Mouse (Mus musculus) liver, postnatal 0 days (tissue): ENCODE measurements around the gene Pex11a. TPM values are rescaled to one million over a fixed set of nuclear protein-coding genes. Genes with fewer than 3 reads are reported as not detected.

Experiments
- ATAC-seq: fragments of 200-750 bp; cut with Nextera tagmentation; 2 replicates; pipeline ENCODE4 v1.8.0; 2017; ENCODE audit warnings: mild to moderate bottlenecking, moderate library complexity
- DNase-seq: peaks from one replicate; pipeline ENCODE4 v3.0.0-alpha.2; 2016
- H3K27ac ChIP-seq: fragments of 300-500 bp; sonication (generic); 2 replicates; pipeline ENCODE4 v1.5.1; 2014; ENCODE audit warnings: antibody characterized with exemption, moderate library complexity, mild to moderate bottlenecking, low read depth
- H3K27me3 ChIP-seq: fragments of 300-500 bp; sonication (generic); 2 replicates; pipeline ENCODE4 v1.6.1; 2014; ENCODE audit warnings: low read length, control low read depth, mixed read lengths; ENCODE audit not compliant: insufficient read depth
- H3K36me3 ChIP-seq: fragments of 300-500 bp; sonication (generic); replicated peaks from 2 replicates; pipeline ENCODE4 v1.6.1; 2014; ENCODE audit warnings: mild to moderate bottlenecking, control low read depth, low read length, moderate library complexity, mixed read lengths; ENCODE audit not compliant: insufficient read depth
- H3K4me1 ChIP-seq: fragments of 300-500 bp; sonication (generic); 2 replicates; pipeline ENCODE4 v1.6.1; 2014; ENCODE audit warnings: antibody characterized with exemption, mild to moderate bottlenecking, control low read depth; ENCODE audit not compliant: insufficient read depth
- H3K4me2 ChIP-seq: fragments of 300-500 bp; sonication (generic); 2 replicates; pipeline ENCODE4 v1.6.1; 2014; ENCODE audit warnings: low read depth, mild to moderate bottlenecking, low read length, moderate library complexity, mixed read lengths
- H3K4me3 ChIP-seq: fragments of 300-500 bp; sonication (generic); 2 replicates; pipeline ENCODE4 v1.5.1; 2014; ENCODE audit warnings: low read depth, low read length
- H3K9ac ChIP-seq: fragments of 300-500 bp; sonication (generic); replicated peaks from 2 replicates; pipeline ENCODE4 v1.6.1; 2014; ENCODE audit warnings: mild to moderate bottlenecking, moderate library complexity
- H3K9me3 ChIP-seq: fragments of 300-500 bp; sonication (generic); 2 replicates; pipeline ENCODE4 v1.6.1; 2016; ENCODE audit warnings: mild to moderate bottlenecking, control low read depth, low read length, mixed read lengths
- CTCF ChIP-seq: sonication (generic); IDR thresholded peaks from 2 replicates; pipeline ENCODE4 v1.5.1; 2016; ENCODE audit warnings: antibody characterized with exemption, low read depth
- EP300 ChIP-seq: IDR thresholded peaks from 2 replicates; pipeline ENCODE4 v1.6.1; 2016; ENCODE audit warnings: antibody characterized with exemption, low read depth, mild to moderate bottlenecking
- WGBS: fragments of 180-500 bp; shearing (Covaris S2); extraction: QIAGEN DNeasy Blood & Tissue Kit; methylation state at CpG from one replicate; pipeline ENCODE4 v1.1.7; 2014; ENCODE audit not compliant: insufficient replicate concordance; 5-methylcytosine and 5-hydroxymethylcytosine counted together
- polyA plus RNA-seq: library from polyadenylated mRNA; unstranded; fragments of >200 nt; fragmentation: Nextera tagmentation; extraction: Ambion mirVana; gene quantifications from 2 replicates; pipeline ENCODE4 v1.2.1, GENCODE M21; 2015

Gene Pex11a
- polyA plus RNA-seq, 1 experiment from 2014 or later: 16.1 TPM

DNA sequence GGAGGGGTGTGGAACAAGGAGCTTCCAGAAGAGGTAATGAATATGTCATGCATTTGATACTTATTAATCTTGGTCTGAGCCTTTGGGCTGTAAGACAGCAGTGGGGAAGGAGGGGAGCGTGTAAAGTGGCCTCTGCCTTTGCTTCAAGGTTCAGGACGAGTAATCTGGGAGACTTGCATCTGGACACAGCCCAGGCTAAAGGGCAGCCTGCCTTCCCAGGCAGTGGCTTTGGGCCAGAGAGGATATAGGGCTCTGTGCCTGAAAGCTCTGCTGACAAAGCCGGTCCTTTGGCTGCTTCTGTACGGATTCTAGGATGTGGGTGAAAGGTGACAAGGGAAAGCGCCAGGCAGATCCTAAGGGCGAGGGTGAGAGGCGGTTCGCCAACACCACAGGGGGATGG, 8.4 kb downstream of the Pex11a start:
- TF ChIP-seq CTCF (no peak), EP300 (no peak)
- H3K4me2 ChIP-seq: no peak overlapping the region
- no peaks in the 10 kb centered on the region for H3K4me1 ChIP-seq
- ATAC-seq: no peak
- no peaks in the 10 kb centered on the region for H3K9me3 ChIP-seq
- no peak overlapping the region for H3K9ac ChIP-seq
- no peak for DNase-seq
- H3K27ac ChIP-seq: no peak overlapping the region
- WGBS: 78% methylated on average over 8 of the region's 8 CpGs
- H3K27me3 ChIP-seq: 0 out of 2 replicates have a peak, but pooled peaks cover under 1% of the 10 kb centered on the region
- H3K4me3 ChIP-seq: no peak overlapping the region
- peaks cover 9% of the 10 kb centered on the region; the same call in 1 of the 2 replicates for H3K36me3 ChIP-seq

DNA sequence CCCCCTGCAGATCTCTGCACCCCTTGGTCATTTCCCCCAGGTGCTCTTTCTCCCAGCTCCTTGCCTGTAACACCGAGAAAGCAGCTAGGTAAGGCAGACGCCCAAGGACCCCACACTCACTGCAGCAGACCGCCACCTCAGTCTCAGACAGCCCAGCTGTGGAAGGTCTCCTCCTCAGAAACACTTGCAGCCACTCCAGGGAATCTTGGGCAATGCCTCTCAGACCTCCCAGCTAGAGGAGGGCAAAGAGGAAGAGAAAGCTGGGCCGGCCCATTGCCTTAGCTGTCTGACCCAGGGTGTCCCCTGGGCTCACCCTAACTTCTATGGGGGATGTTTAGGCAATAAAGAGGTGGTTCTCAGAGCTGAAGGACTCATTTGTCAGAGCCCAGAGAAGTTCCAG, 10.3 kb downstream of the Pex11a start, which contains the start of gene Plin1:
TSS of gene Plin1 (minus strand) at position 282 of the 400 bp plus-strand sequence.
- no peak for ATAC-seq
- DNase-seq: no peak
- TF ChIP-seq EP300 (no peak), CTCF (no peak)
- H3K27ac ChIP-seq: no peak within 1 kb of the TSS
- no peak within 1 kb of the TSS for H3K9ac ChIP-seq
- H3K4me3 ChIP-seq: no peak within 1 kb of the TSS
- H3K9me3 ChIP-seq: no peaks in the 10 kb centered on the region
- H3K27me3 ChIP-seq: peaks cover 6% of the 10 kb centered on the region; the same call in 1 of the 2 replicates
- H3K36me3 ChIP-seq: peaks cover 9% of the 10 kb centered on the region; the same call in 1 of the 2 replicates
- WGBS: 50% methylated on average over 4 of the region's 4 CpGs
- no peak within 1 kb of the TSS for H3K4me2 ChIP-seq
- H3K4me1 ChIP-seq: no peaks in the 10 kb centered on the region

DNA sequence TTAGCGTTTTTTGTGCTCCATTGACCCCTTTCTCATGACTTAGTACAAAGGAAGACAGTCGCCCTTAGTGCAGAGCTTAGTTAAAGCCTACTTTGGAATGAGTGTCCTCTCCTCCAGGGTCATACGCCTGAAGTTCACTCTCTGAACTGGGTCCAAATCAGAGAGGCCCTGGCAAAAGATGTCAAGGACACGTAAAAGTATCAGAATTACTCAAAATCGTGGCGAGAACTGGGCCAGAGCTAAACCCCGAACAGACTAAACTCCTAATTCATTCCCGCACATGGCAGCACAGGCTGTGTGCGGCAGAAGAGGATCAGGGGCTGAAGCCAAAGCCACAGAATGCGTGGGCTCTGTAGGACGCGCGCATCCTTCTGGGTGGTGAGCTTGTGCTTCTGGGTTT, 11.5 kb downstream of the Pex11a start:
- no peak for DNase-seq
- H3K27ac ChIP-seq: no peak overlapping the region
- no peaks in the 10 kb centered on the region for H3K4me1 ChIP-seq
- peaks cover 6% of the 10 kb centered on the region; the same call in 1 of the 2 replicates for H3K27me3 ChIP-seq
- 76% methylated on average over 13 of the region's 13 CpGs for WGBS
- H3K36me3 ChIP-seq: peaks cover 1% of the 10 kb centered on the region; the same call in 1 of the 2 replicates
- no peak overlapping the region for H3K4me3 ChIP-seq
- TF ChIP-seq EP300 (no peak), CTCF (no peak)
- H3K9ac ChIP-seq: no peak overlapping the region
- no peak for ATAC-seq
- no peak overlapping the region for H3K4me2 ChIP-seq
- H3K9me3 ChIP-seq: no peaks in the 10 kb centered on the region

DNA sequence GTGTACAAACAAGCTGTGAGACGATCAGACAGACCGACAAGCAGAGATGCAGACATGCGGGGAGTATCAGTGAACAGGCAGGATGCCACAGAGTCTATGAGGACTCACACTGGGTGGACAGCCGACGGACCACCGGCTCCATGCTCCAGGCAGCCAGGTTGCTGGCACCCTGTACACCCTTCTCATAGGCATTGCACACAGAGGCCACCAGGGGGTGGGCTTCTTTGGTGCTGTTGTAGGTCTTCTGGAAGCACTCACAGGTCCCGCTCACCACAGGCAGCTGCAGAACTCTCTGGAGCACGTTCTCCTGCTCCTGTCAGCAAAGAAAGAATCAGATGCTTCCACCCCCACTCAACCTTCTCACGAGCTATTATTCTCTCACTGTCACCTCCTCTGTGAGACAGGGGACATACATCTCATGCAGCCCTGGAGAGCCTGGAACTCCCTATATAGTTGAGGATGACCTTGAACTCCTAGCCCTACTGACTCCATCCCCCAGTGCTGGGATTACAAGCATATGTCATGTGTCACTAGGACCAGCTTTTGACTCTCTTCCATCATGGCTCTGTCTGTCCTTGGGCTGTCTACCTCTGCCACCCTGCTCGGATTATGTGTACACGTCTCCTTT, 13.1 kb downstream of the Pex11a start:
- Histone ChIP-seq H3K27me3 (peaks cover 6% of the 10 kb centered on the region; the same call in 1 of the 2 replicates), H3K4me1 (no peaks in the 10 kb centered on the region), H3K36me3 (no peaks in the 10 kb centered on the region), H3K9me3 (no peaks in the 10 kb centered on the region), H3K4me3 (no peak overlapping the region), H3K9ac (no peak overlapping the region), H3K27ac (no peak overlapping the region), H3K4me2 (no peak overlapping the region)
- no peak for DNase-seq
- WGBS: 60% methylated on average over 11 of the region's 11 CpGs
- no peak for ATAC-seq
- no peak for TF ChIP-seq EP300
- TF ChIP-seq CTCF: peak; percentile 42

DNA sequence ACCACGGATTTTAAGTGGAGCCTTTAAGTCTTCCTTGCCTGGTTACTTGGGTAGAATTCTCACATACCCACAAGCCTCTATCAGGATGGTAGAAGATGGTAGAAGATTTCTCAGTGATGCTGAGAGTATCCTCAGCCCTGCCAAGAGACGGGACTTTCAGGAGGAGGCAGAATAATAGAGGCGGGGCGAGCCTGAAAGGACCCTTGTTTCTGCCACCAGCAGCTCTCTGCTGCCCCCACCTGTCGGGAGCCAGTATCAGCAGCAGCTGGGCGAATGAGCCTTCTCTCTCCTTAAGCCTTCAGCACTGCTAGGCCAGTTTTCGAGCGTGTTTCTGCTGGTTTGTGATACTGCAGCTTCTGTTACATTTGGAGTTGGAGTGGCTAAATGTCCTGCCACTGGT, 13.8 kb downstream of the Pex11a start:
- DNase-seq (peak; percentile 77), ATAC-seq (no peak; the same call in 1 of the 2 replicates)
- Histone ChIP-seq H3K4me3 (no peak overlapping the region), H3K27me3 (peaks cover 6% of the 10 kb centered on the region; the same call in 1 of the 2 replicates), H3K4me1 (no peaks in the 10 kb centered on the region), H3K4me2 (no peak overlapping the region), H3K27ac (no peak overlapping the region), H3K36me3 (no peaks in the 10 kb centered on the region), H3K9ac (no peak overlapping the region), H3K9me3 (no peaks in the 10 kb centered on the region)
- 7% methylated on average over 8 of the region's 8 CpGs for WGBS
- TF ChIP-seq EP300 (no peak), CTCF (peak; percentile 87)

DNA sequence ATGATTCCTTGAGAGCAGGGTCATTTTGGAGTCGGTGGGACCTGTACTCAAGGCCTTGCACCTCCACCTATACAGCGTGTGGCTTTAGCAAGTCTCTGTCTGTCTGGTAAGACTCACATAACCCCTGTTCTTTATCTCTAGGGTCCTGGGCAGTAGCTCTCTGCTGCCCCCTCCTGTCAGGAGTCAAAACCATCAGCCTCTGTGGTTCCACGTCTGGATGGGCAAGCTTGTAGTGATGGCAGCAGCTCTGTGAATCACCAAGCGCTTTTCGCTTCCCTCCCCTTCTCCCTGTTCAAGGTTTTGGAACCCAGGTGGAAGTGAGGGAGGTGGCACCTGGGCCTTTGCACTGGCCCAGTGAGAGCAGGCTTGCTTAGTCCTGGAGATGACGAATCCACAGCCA, 14.7 kb downstream of the Pex11a start:
- peaks cover 8% of the 10 kb centered on the region; the same call in 1 of the 2 replicates for H3K27me3 ChIP-seq

More for the DNA sequence above, 14.7 kb downstream of the Pex11a start:
- Histone ChIP-seq H3K9me3 (no peaks in the 10 kb centered on the region), H3K4me1 (no peaks in the 10 kb centered on the region), H3K9ac (no peak overlapping the region), H3K4me3 (no peak overlapping the region), H3K4me2 (no peak overlapping the region), H3K27ac (no peak overlapping the region), H3K36me3 (no peaks in the 10 kb centered on the region)
- WGBS: 24% methylated on average over 6 of the region's 6 CpGs
- ATAC-seq (0 out of 2 replicates have a peak, but pooled peaks have one; percentile 10), DNase-seq (peak; percentile 71)
- no peak for TF ChIP-seq EP300
- peak; percentile 90 for TF ChIP-seq CTCF
